Mouse (Mus musculus): ENCODE results near the gene Sv2c. TPM values are rescaled to one million over a fixed set of nuclear protein-coding genes. Genes with fewer than 3 reads are reported as not detected.

Sv2c gene
- 1.8 TPM for polyA plus RNA-seq (2014; fragmentation: Illumina TruSeq; extraction: RNeasy Lipid Tissue Mini Kit (QIAGEN cat#74804); ENCODE audit: low read depth, low replicate concordance)

GRCm38 (mm10) chr13:96132401-96132816, at the start of gene Sv2c:
TSS of gene Sv2c (minus strand) at chr13:96132577.

GRCm38 (mm10) chr13:96081754-96082153, 50.6 kb downstream of the Sv2c start, which contains the start of gene Gm17190:
TSS of gene Gm17190 (plus strand) at chr13:96082054.

GRCm38 (mm10) chr13:96081276-96081675, 51.1 kb downstream of the Sv2c start, which contains the start of gene Gm20075:
TSS of gene Gm20075 (minus strand) at chr13:96081376.

Other genes with a start within 250 kb of the Sv2c start
- 190 TPM for gene Iqgap2, start 240.7 kb downstream of the Sv2c start, polyA plus RNA-seq (2014; fragmentation: Illumina TruSeq; extraction: RNeasy Lipid Tissue Mini Kit (QIAGEN cat#74804); ENCODE audit: low read depth, low replicate concordance)
- gene Gm20075, start 51.2 kb downstream of the Sv2c start, polyA plus RNA-seq (2014; fragmentation: Illumina TruSeq; extraction: RNeasy Lipid Tissue Mini Kit (QIAGEN cat#74804); ENCODE audit: low read depth, low replicate concordance), result 24.7 TPM
- not detected for gene Gm17190, start 50.5 kb downstream of the Sv2c start, polyA plus RNA-seq (2014; fragmentation: Illumina TruSeq; extraction: RNeasy Lipid Tissue Mini Kit (QIAGEN cat#74804); ENCODE audit: low read depth, low replicate concordance)

All from adrenal gland, adult 10 weeks (tissue).